Mouse (Mus musculus) heart, embryonic 16.5 days (tissue): ENCODE data around the gene Sema6d. TPM values are rescaled to one million over a fixed set of nuclear protein-coding genes. Genes with fewer than 3 reads are reported as not detected.
A peak's percentile ranks its signal among the peaks of the same experiment; 100 is the strongest.

Experiments
- ATAC-seq: fragments of 200-750 bp; cut with Nextera tagmentation; replicated peaks from 2 replicates; pipeline ENCODE4 v1.8.0; 2017; ENCODE audit warnings: moderate number of reproducible peaks; ENCODE audit not compliant: insufficient read depth, low FRiP score; ENCODE audit errors: extremely low read depth
- H3K27ac ChIP-seq: fragments of 300-500 bp; sonication (generic); 2 replicates; pipeline ENCODE4 v1.5.1; 2014; ENCODE audit warnings: mild to moderate bottlenecking, low read length, control low read depth, moderate library complexity
- H3K27me3 ChIP-seq: fragments of 300-500 bp; sonication (generic); 2 replicates; pipeline ENCODE4 v1.6.1; 2014; ENCODE audit warnings: low read length, mixed read lengths; ENCODE audit not compliant: control insufficient read depth, insufficient read depth
- H3K36me3 ChIP-seq: fragments of 300-500 bp; sonication (generic); 2 replicates; pipeline ENCODE4 v1.6.1; 2014; ENCODE audit not compliant: control insufficient read depth, insufficient read depth
- H3K4me1 ChIP-seq: fragments of 300-500 bp; sonication (generic); 2 replicates; pipeline ENCODE4 v1.6.1; 2014; ENCODE audit warnings: low read length, mixed read lengths; ENCODE audit not compliant: control insufficient read depth, insufficient read depth
- H3K4me2 ChIP-seq: fragments of 300-500 bp; sonication (generic); 2 replicates; pipeline ENCODE4 v1.6.1; 2014; ENCODE audit warnings: low read depth, mild to moderate bottlenecking, control low read depth, low read length
- H3K4me3 ChIP-seq: fragments of 300-500 bp; sonication (generic); 2 replicates; pipeline ENCODE4 v1.5.1; 2014; ENCODE audit warnings: mild to moderate bottlenecking, control low read depth, low read length
- H3K9ac ChIP-seq: fragments of 300-500 bp; sonication (generic); 2 replicates; pipeline ENCODE4 v1.6.1; 2014; ENCODE audit warnings: low read length, control low read depth
- H3K9me3 ChIP-seq: fragments of 300-500 bp; sonication (generic); replicated peaks from 2 replicates; pipeline ENCODE4 v1.6.1; 2016; ENCODE audit warnings: low read length; ENCODE audit not compliant: control insufficient read depth
- WGBS: fragments of 180-500 bp; shearing (Covaris S2); extraction: QIAGEN DNeasy Blood & Tissue Kit; methylation state at CpG from one replicate; pipeline ENCODE4 v1.1.7; 2014; 5-methylcytosine and 5-hydroxymethylcytosine counted together
- polyA plus RNA-seq: library from polyadenylated mRNA; unstranded; fragments of >200 nt; fragmentation: Nextera tagmentation; extraction: Ambion mirVana; gene quantifications from 2 replicates; pipeline ENCODE4 v1.2.1, GENCODE M21; 2015

Gene Sema6d
- polyA plus RNA-seq, 1 experiment from 2014 or later, result 17.8 TPM

DNA sequence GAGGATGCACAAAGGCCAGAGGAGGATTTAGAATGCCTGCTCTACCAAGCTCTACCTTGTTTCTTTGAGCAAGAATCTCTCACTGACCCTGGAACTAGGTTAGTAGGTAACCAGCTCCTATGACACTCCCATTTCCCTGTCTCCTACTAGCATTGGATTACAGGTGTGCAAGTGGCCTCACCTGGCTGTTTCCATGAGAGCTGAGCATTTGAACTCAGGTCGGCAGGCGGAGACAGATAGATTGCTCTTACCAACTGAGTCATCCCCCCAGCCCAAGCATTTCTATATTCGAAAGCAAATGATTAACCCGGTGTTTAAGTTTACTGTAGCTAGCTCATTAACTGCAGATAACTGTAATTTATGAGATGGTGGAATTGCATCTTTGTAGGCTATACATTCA, 503.0 kb downstream of the Sema6d start:
- no peak for ATAC-seq
- no peaks in the 10 kb centered on the region for H3K9me3 ChIP-seq
- no peak overlapping the region for H3K27ac ChIP-seq
- no peak overlapping the region for H3K9ac ChIP-seq
- H3K4me1 ChIP-seq, result no peaks in the 10 kb centered on the region
- WGBS, result 87% methylated on average over 4 of the region's 4 CpGs
- no peaks in the 10 kb centered on the region for H3K27me3 ChIP-seq
- H3K36me3 ChIP-seq, result no peaks in the 10 kb centered on the region
- no peak overlapping the region for H3K4me2 ChIP-seq
- H3K4me3 ChIP-seq, result no peak overlapping the region

DNA sequence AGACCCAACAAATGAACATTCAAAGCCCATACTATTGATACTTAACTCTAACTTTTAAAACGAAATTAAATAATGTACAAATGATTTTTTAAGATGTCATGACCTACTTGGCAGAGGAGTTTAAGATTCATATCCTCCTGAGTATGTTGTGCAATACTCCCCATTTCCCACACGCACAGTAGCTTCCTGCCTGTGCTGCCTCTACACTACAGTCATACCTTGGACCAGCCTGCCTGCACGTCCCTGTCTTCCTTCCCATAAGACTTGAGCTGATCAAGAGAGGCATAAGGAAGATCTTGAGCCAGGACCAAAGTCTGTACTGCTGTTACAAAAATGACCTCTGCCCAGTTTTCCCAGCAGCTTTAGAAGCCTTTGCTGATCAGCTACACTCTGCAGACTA, 509.2 kb downstream of the Sema6d start:
- 54% methylated on average over 3 of the region's 3 CpGs for WGBS
- 0 out of 2 replicates have a peak, but pooled peaks have one; percentile 32 for ATAC-seq
- peaks cover 15% of the 10 kb centered on the region for H3K4me1 ChIP-seq

DNA sequence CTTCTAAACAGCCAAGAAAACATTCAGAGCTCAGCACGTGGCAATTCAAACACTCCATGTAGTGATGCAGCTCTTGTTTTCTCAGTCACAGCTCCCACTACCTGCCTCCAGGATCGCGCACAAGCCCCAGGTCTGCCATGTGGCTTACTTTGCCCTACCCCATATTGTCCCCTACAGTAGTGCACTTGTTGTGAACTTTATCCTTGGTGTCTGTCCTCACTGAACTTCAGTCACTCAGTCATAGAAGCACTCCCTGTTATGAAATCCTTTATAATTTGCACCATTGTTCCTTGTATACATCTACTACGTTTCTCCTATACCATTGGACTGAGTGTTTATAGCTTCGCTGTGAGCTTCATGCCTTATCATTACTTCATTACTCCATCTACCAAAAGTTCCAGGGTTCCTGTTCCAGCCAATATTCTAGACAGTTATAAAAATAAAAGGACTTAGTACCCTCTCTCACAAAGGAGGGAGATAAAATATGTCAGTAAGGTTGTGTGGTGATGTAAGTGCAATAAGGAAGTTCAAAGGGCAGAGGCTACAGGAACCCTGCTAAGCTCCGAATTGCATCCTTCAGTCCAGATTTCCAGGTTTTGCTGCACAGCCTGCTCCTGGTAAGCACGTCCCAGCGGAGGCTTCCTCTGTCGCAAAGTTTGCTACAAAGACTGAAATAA, 512.1 kb downstream of the Sema6d start:
- Histone ChIP-seq H3K9me3 (no peaks in the 10 kb centered on the region), H3K9ac (no peak overlapping the region), H3K4me1 (peaks cover 17% of the 10 kb centered on the region), H3K36me3 (no peaks in the 10 kb centered on the region), H3K27me3 (no peaks in the 10 kb centered on the region), H3K27ac (no peak overlapping the region), H3K4me3 (no peak overlapping the region), H3K4me2 (no peak overlapping the region; the same call in 1 of the 2 replicates)
- WGBS, result 72% methylated on average over 9 of the region's 9 CpGs
- no peak for ATAC-seq

More for the DNA sequence above, 509.2 kb downstream of the Sema6d start:
- no peak overlapping the region for H3K4me3 ChIP-seq
- no peak overlapping the region for H3K4me2 ChIP-seq
- H3K9me3 ChIP-seq, result no peaks in the 10 kb centered on the region
- H3K27me3 ChIP-seq, result no peaks in the 10 kb centered on the region
- H3K36me3 ChIP-seq, result no peaks in the 10 kb centered on the region
- H3K9ac ChIP-seq, result no peak overlapping the region
- H3K27ac ChIP-seq, result peak overlapping the region; percentile 29

DNA sequence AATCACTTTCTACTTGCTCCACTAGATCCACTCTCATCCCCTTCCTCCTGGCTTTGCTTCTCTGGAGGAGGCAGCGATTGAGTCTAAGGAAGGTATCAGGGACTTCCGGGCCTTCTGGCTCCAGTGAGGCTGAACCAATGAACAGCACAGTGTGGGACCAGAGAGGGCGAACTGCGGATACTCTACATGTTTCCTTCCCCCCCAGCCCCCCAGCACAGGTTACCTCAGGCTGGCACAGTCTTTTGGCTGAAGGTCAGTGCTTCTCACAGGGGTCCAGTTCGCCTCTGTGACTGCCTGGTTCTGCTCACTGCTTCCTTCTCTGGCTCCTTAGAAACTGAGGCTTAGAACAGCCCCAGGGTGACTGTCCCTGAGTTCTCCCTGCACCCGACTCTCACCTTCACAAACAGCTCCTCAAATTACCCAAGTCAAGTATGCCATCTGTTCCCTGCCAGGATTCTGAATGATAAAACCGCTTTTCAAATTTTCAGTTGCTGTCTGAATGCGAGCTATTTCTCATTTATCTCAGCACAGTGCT, 512.7 kb downstream of the Sema6d start:
- Histone ChIP-seq H3K4me1 (peaks cover 19% of the 10 kb centered on the region), H3K4me2 (peak overlapping the region; percentile 18; the same call in 1 of the 2 replicates), H3K36me3 (no peaks in the 10 kb centered on the region), H3K9ac (peak overlapping the region; percentile 43), H3K4me3 (no peak overlapping the region), H3K27me3 (no peaks in the 10 kb centered on the region), H3K9me3 (no peaks in the 10 kb centered on the region), H3K27ac (peak overlapping the region; percentile 53)
- WGBS, result 47% methylated on average over 8 of the region's 8 CpGs
- no peak for ATAC-seq

DNA sequence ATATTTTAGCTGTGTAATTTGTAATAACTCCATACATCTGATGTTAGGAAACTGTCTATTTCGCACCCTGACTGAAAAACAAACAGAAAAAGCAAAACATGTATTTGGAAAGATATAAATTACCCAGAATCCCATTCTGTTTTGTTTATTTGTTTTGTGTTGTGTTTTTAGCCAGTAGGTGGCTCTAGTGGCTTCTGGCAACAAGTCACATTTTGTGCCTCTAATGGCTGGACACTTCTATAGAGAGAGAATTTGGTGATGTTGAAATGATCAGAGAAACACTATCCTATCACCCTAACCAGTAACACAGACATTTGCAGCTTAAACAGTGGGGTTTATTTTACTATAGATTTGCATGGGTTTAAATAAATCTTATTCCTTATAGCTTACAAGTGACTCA, 515.6 kb downstream of the Sema6d start:
- no peak overlapping the region for H3K4me2 ChIP-seq
- ATAC-seq, result no peak
- no peaks in the 10 kb centered on the region for H3K36me3 ChIP-seq
- H3K4me3 ChIP-seq, result no peak overlapping the region
- no peak overlapping the region for H3K9ac ChIP-seq
- WGBS, result 88% methylated on average over 1 of the region's 1 CpGs
- no peaks in the 10 kb centered on the region for H3K27me3 ChIP-seq
- H3K27ac ChIP-seq, result no peak overlapping the region
- no peaks in the 10 kb centered on the region for H3K9me3 ChIP-seq
- H3K4me1 ChIP-seq, result peaks cover 20% of the 10 kb centered on the region

DNA sequence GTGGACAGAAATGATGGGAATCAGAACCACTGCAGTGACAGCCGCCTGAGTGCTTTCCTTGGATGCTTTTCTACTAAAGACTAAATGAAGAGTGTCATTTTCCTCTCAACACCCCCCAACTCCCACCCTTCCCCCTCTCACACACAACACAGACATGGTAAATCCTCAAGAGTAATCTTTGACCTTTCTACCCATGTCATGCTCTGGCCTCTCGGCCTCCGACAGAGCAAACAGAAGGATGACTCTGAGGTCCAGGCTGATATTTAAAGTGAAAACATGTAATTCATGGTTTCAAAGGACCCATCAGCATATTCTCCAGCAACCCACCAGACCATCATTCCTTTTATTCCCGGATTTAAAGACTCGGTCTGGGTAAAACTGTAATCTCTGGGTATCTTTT, 518.2 kb downstream of the Sema6d start:
- Histone ChIP-seq H3K27ac (no peak overlapping the region), H3K36me3 (no peaks in the 10 kb centered on the region), H3K4me3 (no peak overlapping the region), H3K4me1 (peaks cover 16% of the 10 kb centered on the region), H3K9ac (no peak overlapping the region), H3K27me3 (no peaks in the 10 kb centered on the region), H3K9me3 (no peaks in the 10 kb centered on the region), H3K4me2 (no peak overlapping the region)
- 63% methylated on average over 5 of the region's 5 CpGs for WGBS
- no peak for ATAC-seq

DNA sequence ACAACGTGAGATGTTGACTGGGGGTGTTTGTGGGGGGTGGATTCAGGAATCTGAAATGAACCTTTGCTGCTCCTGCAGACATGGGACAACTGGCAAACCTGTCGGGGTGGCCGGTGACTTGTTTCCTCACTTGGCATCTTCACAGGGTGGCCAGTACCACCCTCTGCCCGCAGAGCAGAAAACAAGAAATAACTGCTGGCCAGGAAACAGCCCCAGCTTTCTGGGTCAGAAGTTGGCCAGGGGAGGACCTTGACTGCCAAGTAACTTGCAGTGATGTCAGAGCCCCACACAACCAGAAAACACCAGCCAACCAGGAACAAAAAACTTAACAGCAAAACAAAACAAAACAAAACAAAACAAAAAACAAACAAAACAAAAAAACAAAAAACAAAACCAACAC, 518.8 kb downstream of the Sema6d start:
- ATAC-seq, result no peak
- no peaks in the 10 kb centered on the region for H3K27me3 ChIP-seq
- H3K9ac ChIP-seq, result no peak overlapping the region
- peaks cover 18% of the 10 kb centered on the region for H3K4me1 ChIP-seq
- H3K9me3 ChIP-seq, result no peaks in the 10 kb centered on the region
- peak overlapping the region; percentile 65; the same call in 1 of the 2 replicates for H3K4me2 ChIP-seq
- no peaks in the 10 kb centered on the region for H3K36me3 ChIP-seq
- H3K27ac ChIP-seq, result no peak overlapping the region
- 69% methylated on average over 4 of the region's 4 CpGs for WGBS
- H3K4me3 ChIP-seq, result no peak overlapping the region

DNA sequence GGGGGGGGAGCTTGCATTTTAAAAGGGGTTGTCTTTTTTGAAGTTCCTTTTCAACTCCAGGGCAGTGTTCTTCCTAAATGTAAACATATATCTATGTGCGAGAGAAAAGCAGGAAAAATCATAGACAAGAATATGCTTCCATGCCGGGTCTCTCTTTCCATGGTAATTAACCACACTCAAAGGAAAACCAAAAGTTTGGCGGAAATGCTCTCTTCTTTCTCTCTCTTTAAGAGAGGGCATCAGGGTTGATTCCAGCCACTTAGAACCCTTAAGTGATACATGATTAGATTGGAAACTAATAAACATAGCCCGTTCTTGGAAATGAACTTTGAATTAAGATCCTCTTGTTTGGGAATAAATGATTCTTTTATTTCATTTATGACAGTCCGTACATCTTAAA, 519.2 kb downstream of the Sema6d start:
- H3K9me3 ChIP-seq, result no peaks in the 10 kb centered on the region
- H3K4me2 ChIP-seq, result peak overlapping the region; percentile 65
- 38% methylated on average over 5 of the region's 5 CpGs for WGBS
- peak overlapping the region; percentile 86 for H3K4me3 ChIP-seq
- no peaks in the 10 kb centered on the region for H3K27me3 ChIP-seq
- H3K36me3 ChIP-seq, result no peaks in the 10 kb centered on the region
- peaks cover 22% of the 10 kb centered on the region for H3K4me1 ChIP-seq
- peak overlapping the region; percentile 96 for H3K9ac ChIP-seq
- H3K27ac ChIP-seq, result peak overlapping the region; percentile 99
- no peak for ATAC-seq

DNA sequence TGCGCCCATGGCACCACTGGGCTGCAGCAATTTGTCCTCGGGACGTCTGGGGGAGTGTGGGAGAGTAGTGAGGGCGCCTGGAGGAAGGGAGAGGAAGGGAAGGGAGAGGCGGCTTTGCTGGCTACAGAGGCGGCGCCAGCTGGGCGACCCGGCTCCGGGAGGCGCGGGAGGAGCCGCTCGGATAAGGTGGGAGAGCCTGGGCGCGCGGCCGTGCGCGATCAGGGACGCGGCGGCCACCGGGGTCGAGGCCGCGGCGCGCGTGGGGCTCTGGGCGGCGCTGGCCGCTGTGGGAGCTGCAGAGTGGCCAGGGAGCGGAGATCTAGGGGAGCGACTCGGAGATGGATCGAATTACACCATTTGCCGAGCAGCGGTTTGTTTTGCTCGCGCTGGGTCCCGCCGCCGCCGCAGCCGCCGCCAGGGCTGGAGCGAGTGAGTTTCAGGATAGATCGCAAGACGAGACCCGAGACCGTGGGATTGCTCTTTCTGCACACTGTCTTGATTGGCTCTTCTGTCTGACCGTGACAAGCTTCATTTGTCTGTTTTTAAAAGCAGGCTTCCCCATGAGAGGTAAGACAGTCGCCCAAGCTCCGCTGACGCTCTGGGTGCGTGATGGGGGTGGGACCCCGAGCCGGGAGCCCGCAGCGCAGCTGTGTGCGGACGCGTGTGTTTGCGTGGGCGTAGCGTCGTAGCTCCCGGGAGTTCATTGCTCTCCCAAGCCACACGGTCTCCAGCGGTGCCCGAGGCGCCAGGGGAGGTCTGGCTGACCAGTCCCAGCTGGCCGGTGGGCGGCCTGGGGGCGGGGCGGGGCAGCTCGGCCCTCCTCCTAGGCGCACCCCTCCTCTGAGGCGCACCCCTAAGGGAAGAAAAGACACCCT, 520.2 kb downstream of the Sema6d start:
- no peaks in the 10 kb centered on the region for H3K36me3 ChIP-seq
- peak; percentile 93 for ATAC-seq
- H3K4me3 ChIP-seq, result peak overlapping the region; percentile 86
- WGBS, result under 1% methylated on average over 79 of the region's 80 CpGs
- peak overlapping the region; percentile 99 for H3K27ac ChIP-seq
- peak overlapping the region; percentile 96 for H3K9ac ChIP-seq
- H3K4me2 ChIP-seq, result peak overlapping the region; percentile 65
- peaks cover 26% of the 10 kb centered on the region for H3K4me1 ChIP-seq
- no peaks in the 10 kb centered on the region for H3K27me3 ChIP-seq
- no peaks in the 10 kb centered on the region for H3K9me3 ChIP-seq
